Mouse (Mus musculus) gonadal fat pad, adult 2 months (tissue): ENCODE results near the gene 2200002D01Rik. TPM values are rescaled to one million over a fixed set of nuclear protein-coding genes. Genes with fewer than 3 reads are reported as not detected.

Source experiments
- DNase-seq: peaks from one replicate; pipeline ENCODE4 v3.0.0-alpha.2; 2012; ENCODE audit warnings: low read depth
- polyA plus RNA-seq: library from polyadenylated mRNA; depleted of rRNA; stranded (reverse); fragments of >200 nt; gene quantifications from 2 replicates; pipeline ENCODE4 v1.2.3, GENCODE M21; 2012; rRNA removed

The 2200002D01Rik gene
- 1.8 and 2.1 TPM in 2 replicates for polyA plus RNA-seq

- DNase-seq = no peak
Measured at GRCm38 (mm10) chr7:29248261-29248841, at the start of gene 2200002D01Rik. 2200002D01Rik (minus strand) TSS chr7:29248466.

DNA sequence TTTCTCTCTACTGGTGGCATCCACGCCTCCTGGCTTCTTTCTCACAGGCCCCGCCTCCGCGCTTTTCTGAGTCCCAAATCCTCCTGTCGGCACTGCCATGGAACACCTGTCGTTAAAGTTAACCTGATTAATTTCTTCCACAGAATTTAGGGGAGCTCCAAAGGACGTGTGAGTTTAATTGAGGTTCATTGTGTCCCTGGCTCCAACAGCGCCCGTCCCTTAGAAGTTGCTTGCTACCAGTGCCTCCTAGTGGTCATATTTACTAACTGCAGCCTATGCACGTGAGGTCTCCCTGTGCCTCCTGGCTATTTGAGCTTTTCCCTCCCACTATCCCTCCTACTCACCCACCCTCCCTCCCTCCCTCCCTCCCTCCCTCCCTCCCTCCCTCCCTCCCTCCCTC is 48.7 kb upstream of the 2200002D01Rik start:
- DNase-seq = no peak

GRCm38 (mm10) chr7:29295861-29296647 is 47.8 kb upstream of the 2200002D01Rik start:
- DNase-seq = no peak

DNA sequence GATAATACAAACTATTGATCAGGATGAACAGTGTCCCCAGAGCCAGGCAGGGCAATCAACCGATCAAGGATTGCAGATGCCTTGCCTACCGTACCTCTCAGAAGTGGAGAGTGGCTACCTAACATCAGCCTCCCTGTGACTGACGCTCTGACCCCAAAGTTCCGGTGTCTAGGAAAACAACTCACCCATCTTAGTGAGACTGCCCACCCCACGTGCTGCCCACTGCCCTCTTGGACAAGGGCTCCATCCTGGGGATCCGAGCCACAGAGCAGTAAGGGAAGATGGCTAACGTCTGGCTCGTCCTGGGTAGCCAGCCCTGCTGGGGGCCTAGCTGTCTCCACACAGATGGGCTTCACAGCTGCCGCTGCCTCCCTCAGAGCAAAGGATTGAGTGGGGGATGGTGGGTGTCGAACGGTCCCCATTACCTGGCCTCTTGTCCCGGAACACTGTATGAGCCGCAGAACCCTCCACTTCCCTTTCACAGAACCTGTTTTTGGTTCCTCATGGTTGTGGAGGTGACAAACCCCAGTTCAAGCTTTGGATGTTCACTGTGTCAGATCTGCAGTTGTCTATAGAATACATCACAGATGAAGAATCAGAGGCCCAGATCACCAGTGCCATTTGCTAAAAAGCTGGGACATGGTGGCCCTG is 46.0 kb upstream of the 2200002D01Rik start:
- DNase-seq = no peak

- DNase-seq = no peak
Measured at GRCm38 (mm10) chr7:29293131-29294065, 45.1 kb upstream of the 2200002D01Rik start.

- no peak for DNase-seq
Measured at GRCm38 (mm10) chr7:29292458-29293098, 44.3 kb upstream of the 2200002D01Rik start.

- no peak for DNase-seq
Measured at GRCm38 (mm10) chr7:29291616-29292457, 43.6 kb upstream of the 2200002D01Rik start.

DNA sequence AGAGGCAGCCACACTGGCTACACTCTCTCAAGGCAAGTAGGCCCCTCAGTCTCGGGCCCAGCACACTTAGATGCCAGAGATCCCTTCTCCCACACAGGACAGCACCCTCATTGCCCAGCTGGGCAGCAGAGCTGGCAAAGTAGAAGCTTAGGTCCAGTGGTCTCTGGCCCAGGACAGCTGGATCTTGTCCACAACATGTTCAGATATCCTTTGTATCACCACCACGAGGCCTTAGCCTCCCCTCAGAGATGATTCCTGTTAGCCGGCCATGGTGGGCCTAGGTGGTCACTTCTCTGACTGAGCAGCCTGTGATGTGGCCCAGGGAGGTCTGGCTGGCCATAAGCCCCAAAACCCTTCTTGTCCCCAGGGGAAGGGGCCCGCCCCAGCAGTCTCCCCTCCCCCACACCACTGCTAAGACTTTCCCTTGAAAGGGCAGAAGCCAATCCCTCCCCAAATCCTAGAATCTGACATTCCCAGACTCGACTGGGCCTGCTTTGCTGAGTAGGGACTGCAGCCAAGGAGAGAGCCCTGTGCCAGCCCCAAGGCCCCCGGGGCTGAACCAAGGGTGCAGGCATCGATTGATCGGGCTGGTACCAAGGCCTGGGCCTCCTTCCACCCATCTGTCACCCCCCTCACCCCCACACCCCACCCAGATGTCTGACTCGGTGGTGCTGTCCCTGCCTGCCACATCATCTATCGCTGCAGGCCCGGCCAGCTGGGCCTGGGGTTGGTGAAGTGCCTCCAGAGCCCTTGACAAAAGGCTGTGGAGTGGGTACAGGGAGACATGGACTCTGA is 42.6 kb upstream of the 2200002D01Rik start:
- no peak for DNase-seq

DNA sequence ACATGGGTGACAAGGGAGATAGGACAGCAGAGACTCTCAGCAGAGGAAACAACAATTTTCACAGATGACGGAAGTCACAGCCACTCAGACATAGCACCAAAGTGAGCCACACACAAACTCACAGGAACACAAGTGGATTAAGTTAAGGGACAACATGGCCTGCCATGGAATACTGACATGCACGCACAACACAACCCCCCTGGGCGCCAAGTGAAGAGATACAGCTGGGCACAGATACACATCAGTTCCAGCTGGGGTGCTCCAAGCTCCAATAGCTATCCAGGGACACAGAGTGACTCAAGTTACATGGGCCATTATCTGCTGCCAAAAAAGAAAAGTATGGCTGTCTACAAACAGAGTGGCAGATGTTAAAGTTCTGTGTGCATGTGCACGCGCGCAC is 41.6 kb upstream of the 2200002D01Rik start:
- no peak for DNase-seq

GRCm38 (mm10) chr7:29288942-29289638 is 40.8 kb upstream of the 2200002D01Rik start, which contains the start of gene Ppp1r14a:
Ppp1r14a (plus strand) TSS chr7:29289308.
- no peak for DNase-seq

DNA sequence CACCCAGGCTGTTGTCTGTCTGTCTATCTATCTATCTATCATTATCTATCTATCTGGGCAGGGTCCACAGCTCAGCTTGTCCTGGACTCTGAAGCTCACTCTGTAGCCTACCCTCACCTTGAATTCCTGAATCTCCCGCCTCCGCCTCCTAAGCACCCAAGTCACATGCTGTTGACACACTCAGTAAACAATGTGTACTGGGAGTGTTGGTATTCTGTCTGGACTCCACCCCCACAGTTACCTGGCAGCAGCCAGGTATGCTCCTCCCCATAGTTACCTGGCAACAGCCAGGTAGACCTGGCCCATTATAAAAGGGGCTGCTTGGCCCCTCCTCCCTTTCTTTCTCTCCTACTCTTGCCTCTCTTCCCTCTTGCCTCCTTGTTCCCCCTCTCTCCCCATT is 39.8 kb upstream of the 2200002D01Rik start:
- DNase-seq = no peak

GRCm38 (mm10) chr7:29287481-29287880 is 39.2 kb upstream of the 2200002D01Rik start:
- DNase-seq = no peak

- no peak for DNase-seq
Measured at GRCm38 (mm10) chr7:29284523-29284922, 36.3 kb upstream of the 2200002D01Rik start.

GRCm38 (mm10) chr7:29283876-29284275 is 35.6 kb upstream of the 2200002D01Rik start:
- no peak for DNase-seq

- DNase-seq = no peak
Measured at GRCm38 (mm10) chr7:29282074-29282554, 33.8 kb upstream of the 2200002D01Rik start.

- no peak for DNase-seq
Measured at GRCm38 (mm10) chr7:29281201-29282073, 33.2 kb upstream of the 2200002D01Rik start, which contains the start of gene Spint2. Spint2 (minus strand) TSS chr7:29281912.

DNA sequence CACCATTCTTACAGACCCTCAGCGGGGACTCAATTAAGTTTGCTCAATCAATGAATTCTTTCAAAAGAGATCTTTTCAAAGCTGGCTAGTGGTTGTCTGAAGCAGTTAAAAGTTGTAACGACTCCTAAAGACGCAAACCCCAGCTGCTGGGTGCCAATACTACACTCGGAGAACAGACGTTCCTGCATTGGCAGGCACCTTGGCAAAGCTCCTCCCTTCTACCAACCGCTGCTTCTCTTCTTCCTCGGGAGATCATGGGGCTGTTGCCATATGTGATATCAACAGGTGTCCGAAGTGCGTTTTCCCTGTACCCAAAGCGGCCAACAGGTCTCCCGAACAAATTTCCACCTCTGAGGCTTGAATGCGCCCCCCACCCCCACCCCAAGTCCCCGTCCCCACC is 32.5 kb upstream of the 2200002D01Rik start:
- DNase-seq = no peak
